Comparison of ENCODE assay signal across 9 mouse cellular contexts in the genomic region with DNA sequence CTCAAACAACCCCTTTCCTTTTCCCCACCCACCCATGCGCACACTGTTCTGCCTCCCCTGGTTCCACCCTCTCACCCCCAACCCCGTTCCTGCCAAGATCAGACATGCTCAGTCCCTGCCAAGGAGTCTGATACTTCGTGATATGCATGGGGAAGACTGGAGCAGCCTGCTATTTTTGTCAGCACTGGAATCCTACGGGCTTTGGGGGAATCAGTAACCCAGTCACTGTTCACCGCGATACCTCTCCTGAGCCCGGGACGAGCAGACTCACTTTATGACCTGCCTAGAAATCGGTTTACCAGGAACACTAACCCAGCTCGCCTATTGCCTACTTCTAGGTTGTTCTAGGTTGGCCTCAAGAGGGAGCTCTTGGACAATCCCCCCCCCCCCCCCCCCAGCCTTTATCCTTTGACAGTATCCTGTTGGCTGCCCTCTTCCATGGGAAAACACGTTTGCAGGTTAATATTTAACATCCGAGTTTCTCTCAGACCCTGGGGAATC.
DNase-seq lines count a peak whose midpoint lies in the region; ATAC-seq and TF ChIP-seq lines count a peak whose summit lies in the region.
"Had no signal": no experiment of that assay in that cellular context is flagged by ENCODE, and none has a peak within 500 bp of the region (broad histone marks: within the 10 kb centered on the region; RNA-seq: fewer than 3 reads in every experiment).

No protein-coding gene starts in this region.

- no peak for ATAC-seq in midbrain, embryonic 14.5 days (ENCODE audit: low FRiP score, low TSS enrichment)
- ATAC-seq in midbrain, embryonic 13.5 days = no peak
- no peak for ATAC-seq in heart, embryonic 12.5 days (ENCODE audit: insufficient number of reproducible peaks, low FRiP score)
- no peak for ATAC-seq in limb, embryonic 14.5 days (ENCODE audit: low FRiP score, low read depth)
- ATAC-seq in midbrain, embryonic 11.5 days (ENCODE audit: low FRiP score) = no peak

- no peaks in the 10 kb centered on the region for H3K9me3 ChIP-seq in midbrain, embryonic 14.5 days (ENCODE audit: control insufficient read depth, low read length)
- H3K9me3 ChIP-seq in midbrain, embryonic 13.5 days = no peaks in the 10 kb centered on the region
- H3K9me3 ChIP-seq in heart, embryonic 12.5 days (replicated peaks) = no peaks in the 10 kb centered on the region
- no peaks in the 10 kb centered on the region for H3K9me3 ChIP-seq in limb, embryonic 14.5 days (ENCODE audit: control insufficient read depth, low read length)
- H3K9me3 ChIP-seq in midbrain, embryonic 11.5 days (ENCODE audit: control insufficient read depth, low read length) = no peaks in the 10 kb centered on the region
- H3K9me3 ChIP-seq: megakaryocyte, embryonic 14.5 days had no signal

- H3K4me1 ChIP-seq in midbrain, embryonic 14.5 days (ENCODE audit: control insufficient read depth, insufficient read depth, low read length) = no peaks in the 10 kb centered on the region
- H3K4me1 ChIP-seq in midbrain, embryonic 13.5 days (replicated peaks) = peaks cover 6% of the 10 kb centered on the region
- peaks cover 11% of the 10 kb centered on the region; the same call in 1 of the 2 replicates for H3K4me1 ChIP-seq in heart, embryonic 12.5 days (replicated peaks)
- H3K4me1 ChIP-seq in limb, embryonic 14.5 days (ENCODE audit: control insufficient read depth, insufficient read depth, low read length) = peaks cover 9% of the 10 kb centered on the region
- peaks cover 5% of the 10 kb centered on the region; the same call in 1 of the 2 replicates for H3K4me1 ChIP-seq in midbrain, embryonic 11.5 days (ENCODE audit: control insufficient read depth, insufficient read depth, low read length)

- H3K9ac ChIP-seq in midbrain, embryonic 14.5 days (replicated peaks; ENCODE audit: low read length) = no peak overlapping the region
- no peak overlapping the region for H3K9ac ChIP-seq in midbrain, embryonic 13.5 days (replicated peaks)
- H3K9ac ChIP-seq in heart, embryonic 12.5 days = no peak overlapping the region; the same call in 1 of the 2 replicates
- H3K9ac ChIP-seq in limb, embryonic 14.5 days (ENCODE audit: low read depth, low read length, severe bottlenecking) = no peak overlapping the region
- no peak overlapping the region for H3K9ac ChIP-seq in midbrain, embryonic 11.5 days (ENCODE audit: low read length)

- peak; percentile 21 for DNase-seq in embryo, embryonic 10.5 days (ENCODE audit: low spot score)
- DNase-seq in embryo, embryonic 11 days = no peak
- peak; percentile 13 for DNase-seq in midbrain, embryonic 14.5 days
- peak; percentile 7 for DNase-seq in limb, embryonic 14.5 days (ENCODE audit: low spot score)
- DNase-seq in Muller cell, postnatal 12 days (ENCODE audit: inconsistent ontology term) = no peak
- DNase-seq in midbrain, embryonic 11.5 days (ENCODE audit: low spot score, missing footprints) = no peak

- no peak for TF ChIP-seq POLR2A in limb, embryonic 14.5 days (IDR thresholded peaks at IDR 0.05; ENCODE audit: borderline replicate concordance, extremely low read depth, insufficient read depth, insufficient read length)

- no peak overlapping the region for H3K4me3 ChIP-seq in midbrain, embryonic 14.5 days (replicated peaks; ENCODE audit: low read depth, low read length)
- H3K4me3 ChIP-seq in midbrain, embryonic 13.5 days (replicated peaks) = no peak overlapping the region
- H3K4me3 ChIP-seq in heart, embryonic 12.5 days = peak overlapping the region; percentile 14
- H3K4me3 ChIP-seq in limb, embryonic 14.5 days (replicated peaks; ENCODE audit: low read length) = no peak overlapping the region
- H3K4me3 ChIP-seq in midbrain, embryonic 11.5 days (ENCODE audit: low read depth, low read length) = no peak overlapping the region
- H3K4me3 ChIP-seq: megakaryocyte, embryonic 14.5 days had no signal

- H3K27ac ChIP-seq in midbrain, embryonic 14.5 days (replicated peaks; ENCODE audit: low read depth, low read length) = no peak overlapping the region
- no peak overlapping the region for H3K27ac ChIP-seq in midbrain, embryonic 13.5 days
- no peak overlapping the region for H3K27ac ChIP-seq in heart, embryonic 12.5 days (ENCODE audit: poor library complexity, severe bottlenecking)
- H3K27ac ChIP-seq in limb, embryonic 14.5 days (replicated peaks; ENCODE audit: low read depth, low read length) = no peak overlapping the region
- no peak overlapping the region for H3K27ac ChIP-seq in midbrain, embryonic 11.5 days (ENCODE audit: low read depth, low read length)

- no peaks in the 10 kb centered on the region for H3K36me3 ChIP-seq in midbrain, embryonic 14.5 days (ENCODE audit: control insufficient read depth, insufficient read depth, low read length)
- H3K36me3 ChIP-seq in midbrain, embryonic 13.5 days = no peaks in the 10 kb centered on the region
- no peaks in the 10 kb centered on the region for H3K36me3 ChIP-seq in heart, embryonic 12.5 days
- H3K36me3 ChIP-seq in limb, embryonic 14.5 days (ENCODE audit: control insufficient read depth, insufficient read depth, low read length) = no peaks in the 10 kb centered on the region
- no peaks in the 10 kb centered on the region for H3K36me3 ChIP-seq in midbrain, embryonic 11.5 days (ENCODE audit: control insufficient read depth, insufficient read depth, low read length)

- no peaks in the 10 kb centered on the region for H3K27me3 ChIP-seq in midbrain, embryonic 14.5 days (ENCODE audit: control insufficient read depth, insufficient read depth, low read length)
- no peaks in the 10 kb centered on the region for H3K27me3 ChIP-seq in midbrain, embryonic 13.5 days
- H3K27me3 ChIP-seq in heart, embryonic 12.5 days (replicated peaks) = peaks cover 6% of the 10 kb centered on the region
- H3K27me3 ChIP-seq in limb, embryonic 14.5 days (ENCODE audit: control insufficient read depth, insufficient read depth, low read length) = no peaks in the 10 kb centered on the region
- H3K27me3 ChIP-seq in midbrain, embryonic 11.5 days (ENCODE audit: control insufficient read depth, insufficient read depth, low read length) = no peaks in the 10 kb centered on the region

- 48% methylated on average over 12 of the region's 12 CpGs for WGBS in midbrain, embryonic 14.5 days
- 47% methylated on average over 12 of the region's 12 CpGs for WGBS in midbrain, embryonic 13.5 days
- 33% methylated on average over 12 of the region's 12 CpGs for WGBS in heart, embryonic 12.5 days
- 34% methylated on average over 12 of the region's 12 CpGs for WGBS in limb, embryonic 14.5 days
- WGBS in midbrain, embryonic 11.5 days = 55% methylated on average over 12 of the region's 12 CpGs

- H3K4me2 ChIP-seq in midbrain, embryonic 14.5 days (ENCODE audit: low read length) = no peak overlapping the region
- no peak overlapping the region for H3K4me2 ChIP-seq in midbrain, embryonic 13.5 days (replicated peaks)
- peak overlapping the region; percentile 60 for H3K4me2 ChIP-seq in heart, embryonic 12.5 days
- H3K4me2 ChIP-seq in limb, embryonic 14.5 days (replicated peaks; ENCODE audit: low read depth, low read length, severe bottlenecking) = no peak overlapping the region
- H3K4me2 ChIP-seq in midbrain, embryonic 11.5 days = no peak overlapping the region

Comparison
In these comparisons a context has a peak if more than half of its experiments do, and no peak if none do; other contexts are left out.
1. DNase-seq: peak in embryo, embryonic 10.5 days (single experiment), midbrain, embryonic 14.5 days (single experiment) and limb, embryonic 14.5 days (single experiment); none in embryo, embryonic 11 days (single experiment), Muller cell, postnatal 12 days (single experiment) and midbrain, embryonic 11.5 days (single experiment).